Mouse (Mus musculus): ENCODE measurements around the gene Mlph.

Mlph gene

DNA sequence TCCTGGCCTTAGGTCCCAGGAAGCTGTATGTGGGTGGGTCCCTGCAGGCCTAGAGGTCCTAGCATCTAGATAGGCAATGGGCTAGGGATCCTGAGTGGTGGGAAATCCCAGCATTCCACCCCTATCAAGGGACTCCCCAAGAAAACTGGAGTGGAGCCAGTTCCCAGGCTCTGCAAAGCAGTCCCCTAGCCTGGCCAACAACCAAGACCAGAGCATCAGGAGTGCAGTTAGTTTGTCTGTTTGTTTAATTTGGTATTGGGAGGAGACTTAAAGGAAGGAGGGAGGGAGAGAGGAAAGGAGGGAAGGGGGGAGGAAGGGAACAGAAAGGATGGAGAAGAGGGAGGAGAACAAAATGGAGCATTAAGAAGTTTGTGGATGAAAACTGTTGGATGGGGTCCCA, 5.7 kb upstream of the Mlph start:
- no peak for DNase-seq (ENCODE audit: low read depth, low spot score)

- no peak for DNase-seq (ENCODE audit: low read depth, low spot score)
These were observed 5.2 kb upstream of the Mlph start for GRCm38 (mm10) chr1:90909631-90910152.

- no peak for DNase-seq (ENCODE audit: low read depth, low spot score)
These were observed 1.7 kb upstream of the Mlph start for GRCm38 (mm10) chr1:90913231-90913630.

GRCm38 (mm10) chr1:90917509-90917908, 2.6 kb downstream of the Mlph start:
- DNase-seq (ENCODE audit: low read depth, low spot score), result no peak

DNA sequence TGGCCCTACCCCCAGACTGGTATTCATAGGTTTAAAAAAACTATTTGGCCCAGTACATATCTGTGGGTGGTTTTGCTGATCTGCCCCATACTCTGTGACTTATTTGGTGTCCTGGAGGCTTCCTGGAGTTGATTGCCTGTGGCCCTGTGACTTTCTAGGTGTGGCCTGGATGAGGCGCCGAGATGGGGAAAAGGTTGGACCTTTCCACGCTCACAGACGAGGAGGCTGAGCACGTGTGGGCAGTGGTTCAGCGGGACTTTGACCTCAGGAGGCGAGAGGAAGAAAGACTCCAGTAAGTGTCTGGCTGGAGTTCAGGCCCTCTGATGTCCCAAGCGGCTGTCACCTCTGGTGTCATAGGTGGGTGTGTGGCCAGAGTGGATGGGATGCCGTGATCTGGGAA, 6.8 kb downstream of the Mlph start:
- no peak for DNase-seq (ENCODE audit: low read depth, low spot score)

GRCm38 (mm10) chr1:90926030-90926429, 11.1 kb downstream of the Mlph start:
- no peak for DNase-seq (ENCODE audit: low read depth, low spot score)

- DNase-seq (ENCODE audit: low read depth, low spot score), result no peak
These were observed 12.4 kb downstream of the Mlph start for GRCm38 (mm10) chr1:90927308-90927707.

GRCm38 (mm10) chr1:90927929-90928574, 13.2 kb downstream of the Mlph start:
- no peak for DNase-seq (ENCODE audit: low read depth, low spot score)

DNA sequence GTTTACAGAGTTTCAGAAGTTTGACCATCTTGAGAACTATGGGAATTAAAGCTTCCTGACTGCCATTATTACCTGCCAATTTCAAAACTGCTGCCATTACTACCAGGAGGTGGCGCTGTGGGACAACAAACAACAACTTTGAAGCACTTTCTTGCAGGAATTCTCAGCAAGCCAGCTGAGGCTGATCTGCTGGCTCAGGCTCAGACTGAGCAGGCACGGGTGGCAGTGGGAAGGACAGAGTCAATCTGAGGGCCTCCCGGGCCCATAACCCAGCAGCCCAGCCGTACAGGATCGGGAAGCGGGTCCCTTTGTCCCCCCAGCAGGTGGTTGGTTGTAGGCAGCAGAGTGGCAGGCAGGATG, 13.7 kb downstream of the Mlph start:
- peak; percentile 43 for DNase-seq (ENCODE audit: low read depth, low spot score)

GRCm38 (mm10) chr1:90933001-90933400, 18.1 kb downstream of the Mlph start:
- no peak for DNase-seq (ENCODE audit: low read depth, low spot score)

DNA sequence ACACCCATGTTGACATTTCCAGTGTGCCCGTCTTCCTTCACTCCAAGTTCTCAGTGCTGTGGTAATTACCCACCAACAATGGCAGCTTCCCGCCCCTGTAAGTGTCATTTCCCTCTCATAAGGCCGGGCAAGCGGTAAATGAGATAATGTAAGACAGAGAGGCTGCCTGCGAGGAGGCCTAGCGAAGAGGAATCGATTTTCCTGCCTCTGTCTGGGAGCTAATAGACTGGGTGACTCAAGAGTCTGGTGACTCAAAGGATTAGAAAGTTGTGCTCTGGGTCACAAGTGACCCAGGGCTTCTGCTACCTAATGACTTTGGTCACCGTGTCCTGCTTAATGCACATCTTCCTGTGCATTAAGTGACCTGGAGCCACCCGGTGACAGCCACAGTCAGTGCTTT, 22.1 kb downstream of the Mlph start:
- DNase-seq (ENCODE audit: low read depth, low spot score), result no peak

- no peak for DNase-seq (ENCODE audit: low read depth, low spot score)
These were observed 25.1 kb downstream of the Mlph start for GRCm38 (mm10) chr1:90939980-90940379.

GRCm38 (mm10) chr1:90945171-90945570, 30.3 kb downstream of the Mlph start:
- no peak for DNase-seq (ENCODE audit: low read depth, low spot score)

GRCm38 (mm10) chr1:90947252-90947651, 32.4 kb downstream of the Mlph start:
- DNase-seq (ENCODE audit: low read depth, low spot score), result no peak

GRCm38 (mm10) chr1:90949309-90949708, 34.4 kb downstream of the Mlph start:
- peak; percentile 9 for DNase-seq (ENCODE audit: low read depth, low spot score)

GRCm38 (mm10) chr1:90951670-90952069, 36.8 kb downstream of the Mlph start:
- DNase-seq (ENCODE audit: low read depth, low spot score), result no peak

GRCm38 (mm10) chr1:90952808-90953207, 37.9 kb downstream of the Mlph start, which contains the start of gene Prlh:
Gene Prlh, plus strand, starts transcription at chr1:90953108.
- no peak for DNase-seq (ENCODE audit: low read depth, low spot score)

- no peak for DNase-seq (ENCODE audit: low read depth, low spot score)
These were observed 38.8 kb downstream of the Mlph start for GRCm38 (mm10) chr1:90953688-90954087.

DNA sequence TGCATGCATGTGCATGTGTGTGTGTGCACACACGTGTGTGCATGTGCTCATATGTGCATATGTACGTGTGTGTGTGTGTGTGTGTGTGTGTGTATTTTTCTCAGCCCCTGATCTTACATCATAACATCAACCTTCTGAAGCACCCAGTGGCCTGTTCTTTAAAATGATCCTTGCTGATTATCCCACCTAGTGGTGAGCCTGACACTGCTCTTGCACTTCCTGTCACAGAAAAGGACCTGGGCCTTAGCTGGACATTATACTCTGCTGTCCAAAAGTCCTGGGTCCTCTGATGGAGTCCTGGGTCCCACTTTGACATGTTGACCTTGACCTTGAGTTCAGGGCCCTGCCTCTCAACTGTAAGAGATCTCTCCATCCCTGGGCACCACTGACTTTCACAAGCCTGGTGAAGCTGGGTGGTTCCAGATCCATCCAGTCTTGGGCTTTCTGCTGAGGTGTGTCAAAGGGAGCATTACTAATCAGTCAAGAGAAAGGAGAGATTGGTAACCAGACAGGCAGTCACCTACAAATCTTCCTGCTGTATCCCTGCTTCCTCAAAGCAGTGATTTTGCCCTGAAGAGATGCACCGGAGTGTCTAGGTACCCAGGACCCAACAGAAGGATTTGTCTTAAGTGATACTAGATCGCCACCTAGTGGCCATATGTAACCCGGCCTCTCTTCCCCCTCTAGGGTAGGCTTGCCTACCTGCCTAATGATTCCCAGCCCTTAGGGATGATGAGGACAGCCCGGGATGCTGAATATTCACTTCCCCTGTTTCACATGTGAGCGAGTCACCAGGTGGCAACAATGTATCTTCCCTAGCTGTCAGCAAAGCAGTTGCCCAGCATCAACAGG, 41.6 kb downstream of the Mlph start:
- peak; percentile 53 for DNase-seq (ENCODE audit: low read depth, low spot score)

- no peak for DNase-seq (ENCODE audit: low read depth, low spot score)
These were observed 47.6 kb downstream of the Mlph start for GRCm38 (mm10) chr1:90962526-90962925.

- no peak for DNase-seq (ENCODE audit: low read depth, low spot score)
These were observed 48.1 kb downstream of the Mlph start for GRCm38 (mm10) chr1:90962994-90963393.

- no peak for DNase-seq (ENCODE audit: low read depth, low spot score)
These were observed 52.7 kb downstream of the Mlph start for GRCm38 (mm10) chr1:90967583-90967982.

DNA sequence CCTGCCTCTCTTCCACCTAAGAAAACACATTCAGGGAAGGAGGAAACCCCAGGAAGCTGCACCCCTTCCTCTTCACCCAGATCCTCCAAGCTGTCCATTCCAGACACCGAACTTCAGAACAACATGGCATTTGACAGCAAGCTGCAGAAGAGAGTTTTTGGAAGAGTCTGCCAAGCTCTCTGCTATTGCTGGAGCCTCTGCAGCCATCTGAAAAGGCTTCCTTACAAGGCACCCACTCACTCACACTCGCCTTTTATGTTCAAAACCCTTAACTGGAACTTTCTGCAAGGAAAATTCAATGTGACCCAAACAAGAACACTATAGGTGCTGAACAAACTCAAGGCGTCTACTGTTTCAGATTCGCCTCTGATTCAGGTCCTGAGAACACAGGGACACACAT, 53.8 kb downstream of the Mlph start:
- DNase-seq (ENCODE audit: low read depth, low spot score), result no peak
